Mouse (Mus musculus) adrenal gland, adult 18-20 months (tissue): ENCODE results near the gene Ccdc141. TPM values are rescaled to one million over a fixed set of nuclear protein-coding genes. Genes with fewer than 3 reads are reported as not detected.

Experiments
- DNase-seq, 2 experiments: peaks; one replicate each; pipeline ENCODE4 v3.0.0; 2021 to 2022; ENCODE audit warnings: low spot score in 2 of 2
- total RNA-seq, 2 experiments: library from RNA; stranded (reverse); gene quantifications; 1 replicate in 1 of 2; 2 replicates in 1 of 2; pipeline ENCODE4 v1.2.3; 2021

The Ccdc141 gene
- total RNA-seq, 2 experiments from 2014 or later = 4.1 to 5.0 TPM

DNA sequence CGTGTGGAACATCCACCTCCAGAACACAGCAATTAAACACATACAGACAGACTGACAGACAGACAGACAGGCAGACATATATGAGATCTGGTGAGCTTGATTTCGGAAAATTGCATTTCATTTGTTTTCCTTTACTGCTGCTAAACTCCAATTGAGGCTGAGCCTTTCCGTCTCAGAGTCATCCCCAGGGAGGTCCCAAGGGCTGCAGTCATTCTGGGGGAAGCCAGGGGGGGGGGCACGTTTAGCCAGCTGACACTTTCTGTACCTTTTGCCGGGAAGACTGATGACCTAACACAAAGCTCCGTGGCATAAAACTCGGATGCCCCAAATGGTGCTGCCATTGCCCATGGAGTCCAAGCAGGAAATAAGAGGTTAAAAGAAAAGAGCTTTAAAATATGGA lies 5.0 kb upstream of the Ccdc141 start:
- DNase-seq = no peak

DNA sequence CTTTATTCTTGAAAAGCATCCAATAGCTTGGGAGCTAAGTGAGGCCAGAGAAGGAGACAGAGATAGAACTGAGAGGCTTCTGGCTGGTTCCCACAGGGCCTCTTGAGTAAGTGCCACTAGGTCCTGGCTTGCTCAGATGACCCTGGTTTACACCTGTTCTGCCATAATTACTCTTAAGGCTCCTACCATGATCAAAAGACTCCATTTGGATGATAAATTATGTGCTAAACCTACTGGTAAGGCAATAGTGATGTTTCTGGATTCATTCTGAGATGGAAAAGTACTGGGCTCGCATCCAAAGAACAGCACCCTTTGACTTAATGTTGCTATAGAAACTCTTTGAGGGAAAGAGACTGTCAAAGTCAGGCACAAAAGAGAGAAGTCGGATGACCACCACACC lies 3.9 kb upstream of the Ccdc141 start:
- no peak for DNase-seq

DNA sequence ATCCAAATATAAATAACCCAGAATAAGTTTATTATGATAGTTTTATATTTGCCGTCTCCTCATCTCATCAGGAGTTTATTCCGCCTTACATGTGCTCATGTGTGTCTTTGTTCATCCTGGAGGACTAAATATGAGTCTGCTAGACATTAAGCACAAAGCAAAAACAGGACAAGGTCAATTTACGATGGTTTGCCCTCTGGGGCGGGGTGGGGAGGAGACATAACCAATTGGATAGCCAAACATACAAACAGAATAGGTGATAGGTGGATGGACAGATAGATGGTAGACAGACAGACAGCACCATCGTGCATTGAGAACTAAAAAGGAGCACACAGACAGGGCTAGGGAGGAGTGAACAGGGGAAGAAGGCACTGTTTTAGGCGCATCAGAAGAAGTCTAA lies 3.4 kb upstream of the Ccdc141 start:
- DNase-seq = no peak

DNA sequence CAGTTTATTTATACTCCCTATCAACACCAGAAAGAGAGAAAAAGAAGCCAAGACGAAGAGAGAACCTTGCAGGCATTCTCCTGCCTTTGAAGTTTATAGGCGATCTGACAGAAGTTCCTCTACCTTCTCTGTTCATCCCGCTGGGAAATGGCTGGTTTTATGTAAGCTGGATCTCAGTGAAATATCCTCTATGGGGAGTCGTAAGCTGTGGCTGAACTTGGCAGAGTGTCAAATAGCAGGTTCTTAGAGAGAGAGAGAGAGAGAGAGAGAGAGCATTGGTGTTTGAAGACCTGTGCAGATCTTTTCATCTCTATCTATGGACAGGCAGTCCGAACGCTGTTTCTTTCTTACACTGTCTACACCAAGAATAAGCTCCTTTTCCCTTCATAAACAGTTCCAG lies 2.9 kb upstream of the Ccdc141 start:
- DNase-seq = no peak

DNA sequence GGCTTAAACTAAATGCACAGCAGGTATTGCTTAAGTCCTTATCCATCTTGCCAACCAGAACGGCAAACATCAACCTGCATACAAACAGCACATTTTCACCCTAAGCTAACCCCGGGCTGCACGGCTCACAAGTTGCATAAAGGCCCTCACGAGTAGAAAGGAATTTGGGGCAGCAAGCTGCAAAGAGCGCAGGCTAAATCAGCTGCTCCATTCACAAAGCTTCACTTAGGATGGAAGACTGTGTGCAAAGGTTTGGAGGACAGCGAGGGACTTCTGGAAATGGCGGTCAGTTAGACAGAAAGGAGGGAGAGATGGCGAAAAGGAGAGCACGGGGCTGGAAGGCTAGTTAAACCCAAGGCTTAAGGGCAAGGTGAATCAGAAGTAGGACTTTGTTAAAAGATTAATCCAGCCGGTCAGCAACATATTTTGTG lies 1.8 kb upstream of the Ccdc141 start:
- DNase-seq = no peak

DNA sequence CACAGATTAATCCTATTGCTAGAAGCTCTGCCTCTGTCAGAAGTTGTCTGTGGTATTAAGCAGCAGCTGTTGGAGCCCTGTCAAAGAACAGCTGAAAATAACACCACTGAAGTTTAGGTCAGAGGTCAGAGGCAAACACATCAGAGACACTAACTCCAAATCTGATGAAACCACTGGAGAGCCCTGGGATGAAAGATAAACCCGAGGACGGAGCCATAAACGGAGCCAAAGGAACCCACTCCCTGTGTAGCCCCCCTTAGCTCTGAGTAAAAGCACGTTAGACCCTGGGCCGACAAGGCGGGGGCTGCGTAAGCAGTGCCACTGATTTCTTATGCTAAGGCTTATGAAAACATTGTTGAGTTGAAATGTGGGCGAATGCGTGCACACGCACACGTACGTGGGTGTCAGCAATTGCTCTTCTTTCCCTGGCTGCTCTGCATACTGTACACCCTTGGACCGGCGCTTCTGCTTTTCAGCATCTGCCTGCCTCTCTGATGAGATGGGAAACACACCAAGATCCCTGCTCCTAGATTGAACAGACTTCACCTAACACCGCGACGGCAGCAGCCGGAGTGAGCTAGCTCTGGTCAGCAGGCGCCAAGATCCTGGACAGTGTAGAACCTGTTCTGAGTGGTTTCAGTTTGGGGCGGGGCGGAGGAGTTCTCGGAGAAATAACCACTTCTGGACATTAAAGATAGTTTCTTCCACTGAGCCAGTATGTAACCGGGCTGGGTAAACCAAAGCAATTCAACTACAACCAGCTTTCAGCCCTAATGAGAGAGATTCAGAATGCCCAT lies 1.2 kb upstream of the Ccdc141 start:
- DNase-seq = no peak

DNA sequence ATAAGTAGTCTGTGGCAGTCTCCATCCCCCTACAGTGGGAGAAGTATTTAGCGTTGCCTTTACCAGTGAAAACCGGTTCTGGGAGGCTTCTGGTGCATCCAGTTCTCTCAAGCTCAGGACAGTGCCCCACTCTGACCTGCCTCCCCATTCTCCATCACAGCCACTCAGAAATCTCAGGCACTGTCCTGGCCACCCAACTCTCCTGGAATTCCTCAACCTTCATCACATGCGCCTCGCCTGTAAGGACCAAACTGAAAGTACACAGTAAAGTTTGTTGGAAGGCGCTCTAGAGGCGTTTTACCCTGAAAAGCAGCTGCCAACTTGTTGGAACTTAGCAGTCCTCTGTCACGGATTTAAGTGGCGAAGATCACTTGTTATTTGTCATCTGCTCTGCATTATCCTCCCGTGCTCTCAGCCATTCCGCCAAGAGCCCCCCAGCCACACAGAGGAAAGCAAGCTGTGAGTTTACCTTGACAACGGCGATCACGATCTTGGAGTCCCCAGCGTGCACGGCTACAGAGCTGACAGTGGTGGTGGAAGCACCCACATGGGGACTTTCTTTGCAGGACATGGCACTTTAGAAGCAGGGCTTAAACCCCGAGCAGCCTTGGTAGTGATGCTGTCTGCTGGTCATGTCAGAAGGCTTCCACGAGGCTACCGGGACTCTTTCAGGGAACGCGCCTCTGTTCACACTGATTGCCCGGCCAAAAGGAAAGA lies 362 bp downstream of the Ccdc141 start:
- peak in 1 of 2 experiments; percentile 44 for DNase-seq

DNA sequence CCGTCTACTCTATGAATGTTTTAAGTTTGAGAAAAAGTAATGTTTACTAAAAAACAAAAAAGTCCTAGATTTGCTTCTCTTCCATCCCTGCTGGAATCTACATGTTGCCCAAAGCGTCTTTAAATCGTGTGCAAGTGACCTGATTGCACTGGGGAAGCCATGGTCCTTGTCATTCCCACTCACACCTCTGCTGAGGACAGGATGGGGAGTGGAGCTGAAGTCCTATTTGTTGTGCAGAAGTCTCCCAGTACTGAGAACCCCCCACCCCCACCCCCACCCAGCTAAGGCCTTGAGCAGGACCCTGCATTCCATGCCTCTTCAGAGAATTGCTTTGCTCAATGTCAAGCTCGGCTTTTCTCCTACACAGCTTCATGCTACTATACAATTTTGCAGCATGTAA lies 1.2 kb downstream of the Ccdc141 start:
- no peak for DNase-seq

DNA sequence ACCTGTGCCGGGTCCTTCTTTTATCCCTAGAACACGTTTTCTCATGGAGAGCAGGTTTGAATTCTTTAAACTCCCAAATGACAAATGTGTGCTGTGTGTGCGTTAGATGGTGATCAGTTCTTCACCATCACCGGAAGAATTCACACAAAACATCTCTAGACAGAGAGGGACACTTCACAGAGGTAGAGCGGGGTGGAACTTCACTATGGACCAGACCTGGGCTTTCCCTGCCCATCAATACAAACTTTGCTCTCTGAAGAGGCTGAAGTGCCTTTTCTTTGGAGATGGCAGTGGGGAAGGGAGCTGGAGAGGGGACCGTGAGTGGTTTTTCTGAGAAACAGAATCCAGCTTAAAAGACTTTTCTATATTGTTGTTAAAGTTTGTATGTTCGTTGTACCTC lies 1.7 kb downstream of the Ccdc141 start:
- no peak for DNase-seq

DNA sequence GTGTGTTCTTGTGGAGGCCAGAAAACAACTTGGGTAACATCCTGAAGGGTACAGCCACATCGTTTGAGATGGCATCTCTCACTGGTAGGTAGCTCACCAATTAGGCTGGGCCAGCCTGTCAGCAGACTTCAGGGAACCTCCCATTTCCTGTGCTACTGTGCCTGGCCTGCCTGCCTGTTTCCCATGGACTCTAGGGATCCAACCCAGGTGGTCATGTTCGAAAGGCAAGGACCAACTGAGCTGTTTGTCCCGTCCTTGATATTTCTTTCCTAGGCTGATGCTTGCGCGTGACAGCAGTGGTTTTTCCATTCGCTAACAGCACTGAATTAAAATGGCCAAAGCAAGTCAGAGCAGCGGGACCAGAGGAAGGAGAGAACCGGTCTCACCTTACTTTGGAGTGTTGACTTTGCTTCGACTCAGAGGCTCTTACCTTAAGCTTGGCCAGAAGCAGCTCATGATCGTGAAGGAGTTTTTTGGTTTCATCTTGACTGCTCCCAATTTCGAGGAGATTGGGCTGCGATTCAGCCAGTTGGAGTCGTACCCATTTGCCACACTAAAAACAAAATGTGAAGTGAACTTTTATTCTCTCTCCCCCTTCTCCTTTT lies 2.3 kb downstream of the Ccdc141 start:
- DNase-seq = no peak

DNA sequence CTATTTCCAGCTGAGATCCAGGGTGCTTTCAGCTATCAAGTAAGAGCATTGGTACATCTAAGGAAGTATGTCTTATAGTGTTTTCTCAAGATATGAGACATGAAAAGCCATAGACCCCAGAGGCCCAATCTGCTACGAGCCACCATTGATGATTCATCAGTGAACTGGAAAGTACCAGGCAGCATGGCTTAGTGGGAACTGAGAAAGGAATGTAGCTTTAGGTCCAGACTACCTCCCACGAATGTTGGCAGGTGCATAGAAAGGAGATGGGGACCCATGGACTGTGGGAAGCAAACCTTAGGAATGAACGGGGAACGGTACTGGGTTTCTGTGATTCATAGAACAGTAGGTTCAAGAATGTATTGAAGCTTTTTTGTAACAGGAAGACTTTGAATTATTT lies 4.1 kb downstream of the Ccdc141 start:
- no peak for DNase-seq

DNA sequence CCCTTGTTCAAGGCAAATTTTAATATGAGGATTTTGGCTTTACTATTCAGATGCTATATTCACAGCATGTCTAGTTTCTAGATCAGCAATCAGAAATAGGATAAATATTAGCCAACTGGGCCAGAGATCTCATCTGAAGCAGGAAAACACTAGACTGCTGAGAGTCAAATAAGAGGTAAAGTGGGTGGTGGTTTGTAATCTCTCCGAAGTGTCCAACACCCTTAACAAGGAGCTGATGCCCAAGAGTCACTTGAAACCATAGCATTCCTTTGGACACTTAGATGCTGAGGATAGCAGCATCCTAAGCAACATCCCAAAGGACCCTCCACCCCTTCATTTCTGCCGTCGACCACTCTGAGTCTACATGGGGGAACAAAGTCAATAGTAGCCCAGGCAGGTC lies 5.8 kb downstream of the Ccdc141 start:
- DNase-seq = no peak

DNA sequence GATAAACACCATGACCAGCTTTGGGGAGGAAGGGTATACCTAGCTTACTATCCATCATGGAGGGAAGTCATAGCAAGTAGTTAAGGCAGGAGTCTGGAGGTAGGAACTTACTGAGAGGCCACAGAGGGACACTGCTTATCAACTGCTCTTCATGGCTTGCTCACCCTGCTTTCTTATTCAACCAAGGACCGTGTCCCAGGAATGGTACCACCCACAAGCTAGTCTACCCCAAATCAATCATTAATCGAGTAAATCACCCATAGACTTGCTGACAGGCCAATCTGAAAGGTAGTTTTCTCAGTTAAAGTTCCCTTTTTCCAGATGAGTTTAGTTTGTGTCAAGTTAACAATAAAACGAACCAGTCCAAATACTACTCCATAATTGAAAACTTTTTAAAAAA lies 7.1 kb downstream of the Ccdc141 start:
- no peak for DNase-seq

DNA sequence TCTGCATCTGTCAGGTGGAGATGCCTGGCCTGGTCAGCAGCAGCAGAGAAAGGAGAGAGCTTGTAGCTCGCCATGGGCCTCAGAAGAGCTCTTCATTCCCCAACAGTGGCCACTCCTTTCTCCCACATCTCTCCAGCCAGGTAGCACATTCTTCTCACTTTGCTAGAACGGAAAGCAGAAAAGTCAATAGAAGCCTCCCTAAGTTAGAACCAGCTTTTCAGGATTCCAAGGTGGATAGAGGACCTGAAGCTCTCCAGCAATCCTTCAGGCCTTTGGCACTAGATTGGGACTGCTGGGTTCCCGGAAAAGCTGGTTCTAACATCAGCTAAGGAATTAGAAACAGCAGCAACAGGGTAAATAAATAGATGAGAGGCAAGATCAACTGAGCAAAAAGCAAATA lies 8.3 kb downstream of the Ccdc141 start:
- no peak for DNase-seq

DNA sequence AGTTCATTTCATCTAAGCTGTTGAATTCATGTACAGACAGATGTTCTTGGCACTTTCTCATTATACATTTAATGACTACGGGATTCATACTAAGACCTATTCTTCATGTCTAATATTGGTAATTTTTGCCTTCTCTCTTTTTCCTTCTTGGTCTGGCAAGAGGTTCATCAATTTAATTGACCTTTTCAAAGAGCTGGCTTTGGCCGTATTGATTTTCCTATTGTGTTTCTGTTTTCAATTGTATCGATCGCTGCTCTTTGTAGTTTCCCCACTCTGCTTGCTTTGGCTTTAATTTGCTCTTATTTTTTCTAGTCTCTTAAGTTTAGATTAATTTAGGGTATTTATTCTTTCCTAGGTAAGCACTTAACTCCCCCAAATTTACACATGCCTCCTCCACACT lies 12.9 kb downstream of the Ccdc141 start:
- DNase-seq = no peak

DNA sequence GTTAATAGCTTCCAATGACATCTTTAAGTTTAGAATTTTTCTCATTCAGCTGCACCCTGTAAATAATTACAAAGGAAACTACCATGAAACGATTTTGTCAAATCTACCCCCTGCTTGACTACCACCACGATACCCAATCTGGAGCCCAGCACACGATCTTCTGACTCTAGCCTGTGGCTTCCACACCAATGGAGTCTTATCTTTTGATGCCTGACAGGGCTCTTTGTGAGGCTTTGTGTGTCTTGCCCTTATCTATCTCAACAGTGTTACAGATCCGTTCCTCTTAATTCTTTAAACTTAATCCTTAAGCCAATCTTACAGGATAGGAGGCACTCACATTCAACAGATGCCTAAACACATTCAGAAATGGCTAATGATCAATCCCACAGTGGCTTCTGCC lies 16.4 kb downstream of the Ccdc141 start:
- DNase-seq = no peak

DNA sequence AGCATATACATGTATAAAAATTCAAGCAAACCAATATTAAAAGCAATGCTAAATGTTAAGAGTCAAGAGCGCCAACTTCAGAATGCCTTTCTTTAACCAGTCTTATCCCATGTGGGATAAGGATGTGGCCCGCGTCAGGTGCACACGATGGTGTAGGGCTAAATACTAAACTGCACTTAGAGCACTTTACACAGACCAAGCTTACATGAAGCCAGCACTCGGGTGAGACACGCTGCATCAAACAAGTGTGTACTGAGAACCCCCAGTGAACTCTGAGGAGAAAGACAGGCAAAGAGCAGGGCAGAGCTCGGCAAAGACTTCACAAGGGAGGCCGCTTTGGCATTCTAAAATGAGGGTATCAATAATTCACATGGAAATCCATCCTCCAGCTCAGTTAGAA lies 19.2 kb downstream of the Ccdc141 start:
- DNase-seq = no peak

DNA sequence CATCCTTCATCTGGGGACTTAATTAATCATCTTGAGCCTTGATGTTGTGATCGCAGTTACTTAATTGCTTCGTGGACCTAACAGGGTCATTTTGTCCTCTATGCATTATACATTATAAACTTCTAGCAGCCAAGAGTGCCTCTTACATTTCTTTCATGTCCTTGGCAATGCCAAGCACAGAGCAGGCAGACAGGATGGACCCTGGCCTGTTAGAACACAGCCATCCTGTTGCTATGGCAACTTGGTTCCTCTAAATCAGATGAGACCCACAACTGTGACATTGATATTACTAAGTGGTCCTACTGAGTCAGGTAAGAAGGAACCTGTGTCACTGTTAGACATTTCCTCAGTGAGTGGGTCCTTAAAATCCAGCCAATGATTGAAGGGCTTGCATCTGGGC lies 20.9 kb downstream of the Ccdc141 start:
- no peak for DNase-seq

DNA sequence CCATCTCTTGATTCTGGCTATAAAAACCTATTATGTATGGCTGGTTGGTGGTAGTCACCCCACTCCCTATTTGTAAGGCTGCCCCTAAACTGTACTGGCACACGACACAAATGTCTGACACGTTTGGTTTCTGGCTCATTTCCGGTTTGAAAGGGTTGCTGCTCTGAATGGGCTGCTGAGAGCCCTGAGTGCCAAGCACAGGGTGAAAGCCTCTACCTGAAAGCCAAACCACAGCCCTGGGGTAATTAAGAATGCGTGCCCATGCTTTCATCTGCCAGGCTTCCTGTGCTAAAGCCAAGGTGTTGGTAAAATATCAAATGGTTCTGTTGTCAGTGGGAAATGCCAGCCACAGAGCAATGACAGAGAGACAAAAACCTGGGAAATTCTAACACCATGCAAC lies 22.2 kb downstream of the Ccdc141 start:
- no peak for DNase-seq

DNA sequence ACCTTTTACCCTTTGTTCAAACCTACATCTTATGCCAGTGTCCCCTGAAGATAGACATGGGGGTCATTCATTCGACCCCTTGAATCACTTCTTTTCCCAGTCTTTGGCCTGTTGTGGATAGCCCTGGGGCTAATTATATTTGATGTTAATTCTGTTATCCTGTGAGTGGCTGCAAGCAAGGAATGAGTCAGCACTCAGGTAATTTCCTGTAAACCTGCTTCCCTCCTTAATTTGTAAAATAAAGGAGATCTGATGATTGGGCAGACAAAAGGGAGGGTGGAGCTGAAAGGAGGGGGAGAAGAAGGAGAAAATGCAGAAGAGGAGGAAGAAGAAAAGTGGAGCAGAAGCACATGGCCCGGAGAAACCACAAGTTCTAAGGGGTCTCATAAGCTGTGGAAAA lies 23.5 kb downstream of the Ccdc141 start:
- DNase-seq = no peak

DNA sequence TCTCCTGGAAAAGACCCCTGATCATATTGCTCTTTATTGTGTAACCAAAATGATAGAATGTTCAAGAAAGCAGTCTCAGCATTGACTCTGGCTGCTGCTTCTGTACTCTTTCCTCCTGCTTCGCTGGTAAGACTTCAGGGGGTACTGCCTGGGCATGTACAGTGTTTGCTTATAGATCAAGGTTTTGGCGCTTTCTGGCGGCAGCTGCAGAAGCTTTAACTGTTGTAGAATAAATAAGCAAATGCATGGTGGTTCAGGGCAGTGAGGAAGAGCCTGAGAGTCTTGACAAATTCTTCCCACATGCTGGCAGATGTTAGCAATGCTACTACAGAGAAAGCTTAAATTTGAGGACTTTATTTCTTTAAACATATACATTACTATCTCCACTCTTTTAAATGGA lies 24.1 kb downstream of the Ccdc141 start:
- DNase-seq = no peak

DNA sequence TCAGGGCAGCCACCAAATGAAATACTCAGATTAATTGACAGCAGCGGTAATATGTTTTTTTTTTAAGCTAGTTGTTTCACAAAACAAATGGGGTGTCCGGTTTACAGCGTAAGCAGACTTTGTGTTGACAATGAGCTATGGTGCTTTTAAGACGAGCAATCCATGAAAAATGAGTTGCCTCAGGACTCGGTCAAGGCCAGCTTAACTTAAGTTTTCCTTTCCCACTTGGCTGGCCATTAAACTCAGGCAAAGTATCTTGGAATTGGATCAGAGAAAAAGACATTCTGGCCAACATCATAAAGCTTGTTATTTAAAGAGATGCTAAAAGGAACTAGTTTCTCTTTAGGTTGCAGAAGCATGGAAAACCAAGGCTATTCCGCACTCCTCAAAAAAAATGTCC lies 26.9 kb downstream of the Ccdc141 start:
- DNase-seq = no peak
